Comparison of ENCODE assay signal across 25 mouse cellular contexts in genomic region chr5:72617413-72617812, GRCm38 (mm10). TPM values are rescaled to one million over a fixed set of nuclear protein-coding genes. Genes with fewer than 3 reads are reported as not detected.
"Had no signal": no experiment of that assay in that cellular context is flagged by ENCODE, and none has a peak within 500 bp of the region (broad histone marks: within the 10 kb centered on the region; RNA-seq: fewer than 3 reads in every experiment).

No protein-coding gene starts in this region.

- ATAC-seq: liver, postnatal 0 days; lung, postnatal 0 days; midbrain, embryonic 13.5 days; midbrain, embryonic 15.5 days had no signal

- DNase-seq: liver, postnatal 0 days; lung, adult 2 months; lung, postnatal 14 days; lung, postnatal 36 days; right cerebral cortex, postnatal 14 days; thymus, adult 2 months; thymus, postnatal 25 days; thymus, postnatal 4 days had no signal

RNA-seq across cellular contexts. Expression of gene Cnga1, which starts 26.7 kb away (rescaled TPM):
- total RNA-seq: midbrain, postnatal 0 days had no signal
- polyA plus RNA-seq: liver, postnatal 0 days; lung, postnatal 0 days; macrophage; midbrain, embryonic 11.5 days; midbrain, embryonic 13.5 days; midbrain, embryonic 15.5 days; neural tube, embryonic 12.5 days; neural tube, embryonic 14.5 days; stomach, embryonic 15.5 days; stomach, postnatal 0 days; urinary bladder, adult 2 months had no signal

RNA-seq across cellular contexts. Expression of gene Gm5868, which starts 30.1 kb away (rescaled TPM):
- total RNA-seq: megakaryocyte, adult 5-6 weeks; monocyte, adult 5-6 weeks had no signal
- polyA plus RNA-seq: liver, postnatal 0 days; lung, adult 2 months; lung, postnatal 0 days; macrophage; spleen, adult 2 months; testis, adult 2 months had no signal

RNA-seq across cellular contexts. Expression of gene Nipal1, which starts 30.2 kb away (rescaled TPM):
- polyA plus RNA-seq: macrophage had no signal

RNA-seq across cellular contexts. Expression of gene Zar1, which starts 36.4 kb away (rescaled TPM):
- total RNA-seq: megakaryocyte, adult 5-6 weeks; monocyte, adult 5-6 weeks; neutrophil, adult 5-6 weeks had no signal
- polyA plus RNA-seq: liver, postnatal 0 days; lung, adult 2 months; lung, embryonic 15.5 days; lung, postnatal 0 days; macrophage; spleen, adult 2 months; testis, adult 2 months; urinary bladder, adult 2 months had no signal
